Mouse (Mus musculus) fibroblast of lung, adult 2 months (primary cell): Measurements from ENCODE around the gene 9930104L06Rik.
"Not testable (repeated sequence)": the region's sequence is repeated elsewhere in the genome, so short reads cannot be mapped to it uniquely, and the experiment has no call there.

Experiments used
- DNase-seq: peaks from one replicate; pipeline ENCODE4 v3.0.0-alpha.2; 2011; ENCODE audit warnings: low read depth

9930104L06Rik gene

DNA sequence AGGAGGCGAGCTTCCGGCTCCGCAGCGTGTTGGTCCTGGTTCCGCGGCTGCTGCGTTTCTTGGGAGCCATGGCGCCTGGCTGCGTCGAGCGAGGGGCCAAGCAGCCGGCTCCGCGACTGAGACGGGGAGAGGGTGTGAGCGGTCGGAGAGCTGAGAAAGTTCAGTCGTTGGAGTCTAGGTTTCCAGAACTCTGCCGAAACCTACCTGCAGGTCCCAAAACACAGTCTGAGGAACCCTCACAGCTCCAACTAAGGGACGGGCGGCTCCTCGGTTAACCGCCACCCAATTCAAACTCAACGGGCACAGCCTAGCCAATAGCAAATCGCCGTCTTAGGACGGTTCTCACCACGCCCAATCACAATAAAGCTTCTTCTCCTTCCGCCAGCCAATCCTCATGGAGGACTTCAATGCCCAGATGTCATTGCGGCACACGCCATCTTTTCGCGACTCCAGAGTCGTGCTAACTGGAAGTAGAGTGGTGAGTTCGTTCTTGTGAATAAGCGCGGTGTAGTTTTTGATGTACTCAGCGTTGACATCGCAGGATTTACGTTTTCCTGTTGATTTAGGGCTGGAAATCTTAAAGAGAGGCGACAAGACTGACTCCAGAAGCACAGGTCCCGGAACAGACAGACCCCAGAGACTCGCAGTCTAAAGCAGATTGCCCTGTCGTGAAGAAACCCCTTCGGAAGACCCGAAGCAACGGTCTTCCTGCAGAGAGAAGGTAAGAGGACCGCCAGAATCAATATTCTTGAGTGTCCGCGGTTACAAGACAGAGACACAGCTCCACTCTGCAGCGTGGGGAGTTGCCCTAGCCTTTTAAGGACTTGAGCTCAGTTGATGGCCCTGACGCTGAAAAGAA is at the start of gene 9930104L06Rik:
9930104L06Rik (plus strand) TSS at position 436 of the 859 bp plus-strand sequence.
- peak; percentile 94 for DNase-seq

DNA sequence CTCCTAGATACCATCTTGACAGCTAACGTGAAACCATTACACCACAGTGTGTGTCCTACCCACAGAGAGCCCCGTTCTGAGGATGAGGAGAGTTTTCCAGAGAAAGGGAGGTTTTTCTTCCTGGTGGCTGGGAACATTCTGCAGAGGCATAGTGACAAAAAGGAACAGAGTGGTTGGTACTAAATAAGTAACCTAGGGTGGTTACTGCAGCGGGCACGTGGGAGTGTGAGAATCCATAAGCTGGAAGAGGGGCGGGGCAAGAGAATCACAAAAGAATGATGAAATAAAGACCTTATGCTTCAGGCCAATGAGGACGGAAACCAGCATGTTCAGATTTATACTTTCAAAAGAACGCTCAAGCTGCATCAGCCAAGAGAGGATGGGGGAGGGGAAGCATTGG is 48.1 kb upstream of the 9930104L06Rik start:
- no peak for DNase-seq

DNA sequence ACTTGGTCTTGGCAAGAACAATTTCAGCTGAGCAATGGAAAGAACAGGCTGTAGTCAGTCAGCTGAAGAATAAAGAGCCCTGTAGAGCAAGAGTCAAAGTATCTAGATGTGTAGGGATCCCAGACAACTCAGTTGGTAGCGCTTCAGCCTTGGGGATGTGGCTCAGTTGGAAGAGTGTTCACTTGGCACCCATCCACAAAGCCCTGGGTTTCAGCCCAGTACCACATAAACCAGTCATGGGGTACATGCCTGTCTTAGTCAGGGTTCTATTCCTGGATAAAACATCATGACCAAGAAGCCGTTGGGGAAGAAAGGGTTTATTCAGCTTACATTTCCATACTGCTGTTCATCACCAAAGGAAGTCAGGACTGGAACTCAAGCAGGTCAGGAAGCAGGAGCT is 46.9 kb upstream of the 9930104L06Rik start:
- DNase-seq = no peak

DNA sequence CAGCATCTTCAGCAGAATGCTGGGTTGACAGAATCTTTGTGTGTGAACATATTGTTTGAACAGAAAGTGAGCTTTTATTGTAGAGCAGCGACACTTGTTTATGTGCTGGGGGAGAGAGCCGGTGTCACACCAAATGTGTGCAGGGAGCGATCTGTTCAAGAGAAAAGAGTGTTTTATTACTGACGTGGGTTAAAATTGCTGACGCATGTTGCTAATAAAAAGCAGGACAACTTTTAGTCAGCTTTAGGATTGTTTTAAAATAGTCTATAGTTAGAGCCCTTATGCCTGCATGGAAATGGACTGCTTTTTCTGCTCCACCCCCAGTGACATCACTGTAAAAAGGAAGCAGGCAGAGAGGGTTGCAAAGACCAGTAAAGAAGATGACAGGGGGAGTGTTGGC is 46.0 kb upstream of the 9930104L06Rik start:
- DNase-seq = no peak

DNA sequence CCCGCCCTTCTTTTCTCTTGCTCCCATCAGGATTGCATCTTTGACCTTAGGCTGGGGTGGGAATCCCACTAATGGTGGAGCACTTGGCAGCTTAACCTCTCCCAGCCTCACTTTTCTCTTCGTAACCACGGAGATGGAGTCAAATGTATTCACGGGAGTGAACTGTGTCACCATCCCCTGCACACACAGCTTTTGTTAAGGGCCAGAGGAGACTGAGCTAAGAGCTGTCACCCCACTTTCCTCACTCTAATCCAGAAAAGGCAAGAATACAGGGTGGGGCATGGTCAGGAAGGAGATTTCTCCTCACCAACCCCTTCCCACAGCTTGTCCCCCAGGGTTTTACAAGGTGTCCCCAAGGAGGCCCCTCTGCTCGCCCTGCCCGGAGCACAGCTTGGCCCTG is 43.1 kb upstream of the 9930104L06Rik start:
- no peak for DNase-seq

DNA sequence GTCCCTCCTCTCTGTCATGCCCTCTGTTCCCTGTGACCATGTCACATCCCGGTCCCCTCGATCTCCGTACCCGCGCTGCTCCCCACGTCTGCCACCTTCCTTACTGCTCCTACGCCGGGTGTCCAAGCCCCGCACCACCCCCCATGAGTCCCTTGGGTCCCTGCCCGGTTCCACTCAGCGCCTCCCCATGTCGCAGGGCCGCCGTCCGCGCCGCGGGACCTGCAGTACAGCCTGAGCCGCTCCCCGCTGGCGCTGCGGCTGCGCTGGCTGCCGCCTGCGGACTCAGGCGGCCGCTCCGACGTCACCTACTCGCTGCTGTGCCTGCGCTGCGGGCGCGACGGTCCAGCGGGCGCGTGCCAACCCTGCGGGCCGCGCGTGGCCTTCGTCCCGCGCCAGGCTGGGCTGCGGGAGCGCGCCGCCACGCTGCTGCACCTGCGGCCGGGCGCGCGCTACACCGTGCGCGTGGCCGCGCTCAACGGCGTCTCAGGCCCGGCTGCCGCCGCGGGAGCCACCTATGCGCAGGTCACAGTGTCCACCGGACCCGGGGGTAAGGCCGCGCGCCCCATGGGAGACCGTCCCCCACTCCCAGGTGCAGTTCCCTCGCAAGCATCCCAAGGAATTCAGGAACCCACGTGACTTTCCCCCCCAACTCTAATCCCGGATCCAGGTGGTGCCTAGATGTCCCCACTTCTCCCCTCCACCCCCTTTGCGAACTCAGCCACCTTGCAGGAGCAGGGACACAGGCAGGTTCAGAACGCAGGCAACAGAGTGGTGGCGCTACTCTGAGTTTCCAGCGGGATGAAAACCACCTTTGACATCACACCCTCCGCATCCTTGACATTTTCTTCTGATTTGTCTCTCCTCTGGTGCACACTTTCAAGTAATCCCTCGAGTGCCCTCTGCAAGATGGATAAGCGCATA is 42.1 kb upstream of the 9930104L06Rik start:
- DNase-seq = no peak

DNA sequence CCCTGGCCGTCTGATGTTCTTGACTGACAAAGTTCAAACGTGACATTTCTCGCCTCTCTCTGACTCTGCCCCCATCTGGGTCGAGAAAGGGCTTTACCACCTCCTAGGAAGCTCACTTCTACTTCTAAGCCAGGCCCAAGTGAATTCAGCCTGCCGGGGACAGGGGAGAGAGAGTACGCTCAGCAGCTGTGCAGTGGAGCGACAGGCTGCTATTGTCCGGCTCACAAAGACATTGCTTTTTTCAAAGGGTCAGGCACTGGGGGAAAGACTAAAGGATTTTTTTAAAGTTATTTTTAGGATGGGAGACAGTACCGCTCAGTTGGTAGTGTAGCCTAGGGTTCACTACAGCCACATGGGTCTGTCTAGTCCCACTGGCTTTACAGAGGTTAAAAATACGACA is 38.4 kb upstream of the 9930104L06Rik start:
- no peak for DNase-seq

DNA sequence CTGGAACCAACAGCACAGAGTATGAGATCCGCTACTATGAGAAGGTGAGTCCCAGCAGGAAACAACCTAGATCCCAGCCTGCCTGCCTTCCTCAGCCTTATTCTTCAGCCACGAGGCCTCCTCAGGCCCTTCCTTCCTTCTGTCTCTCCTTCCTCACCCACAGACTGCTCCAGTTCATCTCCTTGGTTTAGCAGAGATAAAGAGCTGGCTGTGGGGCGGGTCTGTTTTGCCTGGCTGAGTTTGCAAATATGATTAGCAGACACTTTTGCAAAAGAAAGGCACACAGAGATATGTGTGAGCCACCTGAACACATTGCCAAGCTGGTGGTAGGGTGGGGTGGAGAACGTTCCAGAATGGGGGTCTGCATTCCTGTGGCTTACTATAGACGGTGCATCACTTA is 36.9 kb upstream of the 9930104L06Rik start:
- no peak for DNase-seq

DNA sequence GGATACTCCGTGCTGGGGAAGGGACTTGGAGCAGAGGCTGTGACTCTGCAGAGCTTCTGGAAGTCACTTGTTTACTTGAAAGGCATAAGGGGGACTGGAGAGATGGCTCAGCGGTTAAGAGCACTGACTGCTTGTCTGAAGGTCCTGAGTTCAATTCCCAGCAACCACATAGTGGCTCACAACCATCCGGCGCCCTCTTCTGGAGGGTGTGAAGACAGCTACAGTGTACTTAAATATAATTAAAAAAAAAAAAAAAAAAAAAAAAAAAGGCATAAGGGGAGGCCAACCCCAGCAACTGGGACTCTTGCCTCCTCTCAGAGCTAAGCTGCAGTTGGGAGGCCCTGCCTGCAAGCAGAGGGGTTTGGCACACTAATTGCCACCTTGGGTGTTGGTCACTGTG is 31.4 kb upstream of the 9930104L06Rik start:
- DNase-seq = no peak

DNA sequence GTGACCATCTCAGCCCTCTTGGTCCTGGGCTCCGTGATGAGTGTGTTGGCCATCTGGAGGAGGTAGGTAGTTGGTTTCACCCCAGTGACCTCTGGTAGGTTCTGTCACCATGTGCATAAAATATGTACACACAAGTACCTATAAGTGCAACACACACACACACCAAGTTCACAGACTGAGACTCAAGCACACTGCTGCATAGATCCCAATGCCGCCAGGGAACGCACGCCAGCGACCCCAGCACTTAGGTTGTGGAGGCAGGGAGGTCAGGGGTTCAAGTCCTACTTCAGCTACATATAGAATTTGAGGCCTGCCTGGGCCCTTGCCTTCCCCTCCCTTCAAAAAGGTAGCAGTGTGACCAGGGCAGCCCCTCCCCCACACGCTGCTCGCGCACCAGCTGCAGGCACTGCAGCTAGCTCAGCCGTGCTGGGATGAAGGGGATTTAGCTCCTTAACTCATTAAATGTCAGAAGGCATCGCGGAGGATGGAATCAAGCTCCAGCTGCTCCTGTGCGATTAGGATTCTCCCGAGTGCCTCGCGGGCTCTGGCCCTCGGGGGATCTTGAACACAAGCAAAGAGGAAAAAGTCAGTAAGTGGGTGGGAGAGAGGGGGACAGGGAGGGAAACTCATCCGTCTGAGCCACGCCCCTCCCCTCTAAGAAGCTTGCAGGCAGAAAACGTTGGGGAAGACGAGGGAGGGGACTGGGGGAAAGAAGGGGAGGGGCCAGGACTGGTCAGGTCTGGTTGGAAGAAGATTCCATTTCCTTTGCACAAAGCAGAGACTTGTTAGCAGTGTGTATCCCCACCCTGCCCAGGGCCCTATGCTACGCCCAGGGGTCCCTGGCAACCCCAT is 30.7 kb upstream of the 9930104L06Rik start:
- DNase-seq = no peak

DNA sequence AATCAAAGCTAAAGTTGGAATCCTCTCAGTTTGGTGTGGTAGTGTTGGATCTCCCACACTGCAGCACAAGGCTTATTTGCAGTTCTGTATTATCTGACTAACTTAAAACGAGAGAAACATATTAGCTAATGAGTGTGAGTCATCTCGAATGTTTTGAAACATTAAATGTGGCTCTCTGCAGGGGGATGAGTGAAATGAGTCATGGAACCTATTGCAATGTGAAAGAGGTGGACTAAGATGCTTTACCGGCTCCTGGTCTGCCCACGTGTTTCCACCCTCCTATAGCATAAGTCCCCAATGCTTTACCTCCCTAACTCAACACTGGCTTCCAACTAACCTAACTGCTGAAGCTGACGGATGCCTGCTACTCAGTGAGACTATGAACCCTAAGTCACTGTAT is 8.7 kb upstream of the 9930104L06Rik start:
- DNase-seq = no peak

DNA sequence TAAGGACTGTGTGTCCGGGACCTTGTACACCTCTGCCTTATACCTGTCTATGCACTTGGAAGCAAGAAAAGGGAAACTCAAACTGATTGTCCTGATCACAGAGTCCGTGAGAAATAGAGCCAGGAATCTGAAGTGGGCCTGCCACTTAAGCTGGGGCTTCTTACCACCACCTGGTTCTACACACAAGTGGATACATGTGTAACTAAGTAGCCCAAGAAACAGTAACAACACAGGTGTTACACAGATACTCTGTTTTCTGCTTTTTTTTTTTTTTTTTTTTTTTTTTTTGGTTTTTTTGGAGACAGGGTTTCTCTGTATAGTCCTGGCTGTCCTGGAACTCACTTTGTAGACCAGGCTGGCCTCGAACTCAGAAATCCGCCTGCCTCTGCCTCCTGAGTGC is 2.4 kb downstream of the 9930104L06Rik start, which contains the start of gene Cdca8:
Cdca8 (minus strand) TSS at position 101 of the 400 bp plus-strand sequence.
- DNase-seq = not testable (repeated sequence)

DNA sequence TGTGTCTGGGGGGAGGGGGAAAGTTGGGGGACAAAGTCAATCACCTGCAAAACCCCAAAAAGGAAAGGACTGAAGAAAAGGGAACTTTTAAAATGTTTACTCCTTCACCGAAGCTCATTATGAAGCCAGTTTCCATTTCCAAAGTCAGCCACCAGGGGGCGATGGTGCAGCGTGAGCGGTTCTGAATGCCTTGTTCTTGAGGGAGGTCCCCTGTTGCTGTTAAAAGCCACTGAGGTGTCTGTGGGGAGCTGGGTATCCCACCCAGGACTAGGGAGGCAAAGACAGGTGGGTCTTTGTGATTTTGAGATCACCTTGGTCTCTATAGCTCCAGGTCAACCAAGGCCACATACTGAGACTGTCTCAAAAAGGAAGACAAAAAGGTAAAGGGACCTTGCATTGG is 6.2 kb downstream of the 9930104L06Rik start:
- peak; percentile 33 for DNase-seq

DNA sequence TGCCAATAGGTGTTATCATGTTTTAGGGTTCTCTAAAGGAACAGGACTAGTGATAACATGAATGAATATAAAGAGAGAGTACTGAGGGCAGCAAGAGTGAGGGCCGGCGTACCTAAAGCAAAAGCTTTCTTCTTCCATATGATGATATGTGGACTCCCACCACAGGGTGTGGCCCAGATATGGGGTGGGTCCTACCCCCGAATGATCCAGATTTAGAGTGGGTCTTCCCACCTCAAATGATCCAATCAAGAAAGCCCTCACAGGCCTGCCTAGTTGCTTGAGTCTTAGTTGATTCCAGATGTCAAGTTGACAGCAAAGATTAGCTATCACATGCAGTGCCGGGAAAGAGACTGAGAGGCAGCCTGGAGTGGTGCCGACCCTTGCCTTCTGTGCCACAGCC is 6.9 kb downstream of the 9930104L06Rik start:
- DNase-seq = no peak

DNA sequence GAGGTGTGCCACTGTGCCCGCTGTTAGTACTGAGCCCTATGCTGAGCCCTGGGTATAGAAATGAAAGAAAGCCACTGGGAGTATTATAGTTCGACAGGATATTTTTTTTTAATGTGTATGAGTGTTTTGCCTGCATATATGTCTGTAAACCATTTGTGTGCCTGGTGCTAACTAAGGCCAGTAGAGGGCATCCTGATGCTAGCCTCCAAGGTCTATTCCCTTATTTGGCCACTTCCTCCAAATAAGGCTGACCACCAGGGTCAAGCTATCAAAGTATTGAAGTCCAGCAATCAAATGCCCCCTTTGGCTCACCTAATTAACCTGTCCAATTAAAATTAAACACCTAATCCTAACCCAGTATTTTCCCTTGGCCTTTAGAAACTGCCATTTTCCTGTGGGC is 8.1 kb downstream of the 9930104L06Rik start:
- no peak for DNase-seq

DNA sequence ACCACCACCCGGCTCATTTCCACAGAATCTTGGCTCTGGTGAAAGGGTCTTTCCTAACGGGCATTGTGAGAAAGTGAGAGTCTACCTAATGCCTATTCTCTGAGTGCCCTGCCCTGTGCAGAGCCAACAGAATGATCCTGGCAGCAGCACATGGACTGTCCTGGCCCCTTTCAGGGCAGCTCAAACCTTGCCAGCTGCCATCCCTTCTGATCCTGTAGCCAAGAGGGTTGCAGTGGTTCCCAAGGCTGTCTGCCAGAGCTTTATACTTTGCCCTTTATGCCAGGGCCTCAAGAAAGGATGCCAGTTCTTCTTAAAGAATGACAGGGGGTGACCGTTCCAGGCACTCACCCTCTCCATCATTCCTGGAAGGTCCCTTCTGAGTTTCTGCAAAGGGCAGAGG is 12.6 kb downstream of the 9930104L06Rik start:
- no peak for DNase-seq

DNA sequence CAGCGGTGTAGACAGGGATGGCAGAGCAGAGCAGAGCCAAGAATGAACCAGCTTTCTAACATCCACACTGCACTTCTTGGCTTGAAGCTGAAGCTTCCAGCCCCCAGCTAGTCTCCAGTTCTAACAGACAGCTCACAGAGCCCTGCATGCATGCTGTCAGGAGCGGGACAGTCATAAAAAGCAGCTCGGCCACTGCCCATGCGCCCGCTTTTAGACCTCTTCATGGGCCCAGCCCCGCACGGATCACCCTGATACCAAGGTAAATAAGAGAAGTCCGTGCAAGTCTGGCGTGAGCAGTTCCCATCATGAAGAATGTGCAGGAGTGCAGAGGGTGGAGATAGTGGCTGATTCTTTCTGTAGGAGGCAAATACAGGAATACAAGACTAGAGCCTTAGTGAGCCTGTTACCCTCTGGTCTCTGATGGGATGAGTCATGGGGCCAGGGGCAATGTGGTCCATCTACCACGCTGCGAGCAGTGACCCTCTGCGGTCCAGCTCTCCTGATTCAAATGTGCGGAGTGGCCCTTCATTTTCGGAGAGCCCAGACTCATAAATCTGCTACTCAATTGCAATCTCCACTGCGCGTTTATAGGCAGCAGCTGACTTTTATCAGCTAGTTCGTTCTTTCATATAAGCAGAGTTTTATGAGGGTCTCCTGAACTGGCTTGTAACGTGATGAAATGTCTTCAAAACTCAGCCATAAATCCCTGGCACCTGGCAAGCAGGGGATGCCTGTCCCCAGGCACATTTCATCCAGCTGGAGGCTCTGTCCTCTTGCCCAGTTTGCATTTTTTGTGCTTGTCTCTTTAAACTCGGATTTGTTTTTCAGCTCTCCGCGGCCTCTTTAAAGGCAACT is 13.6 kb downstream of the 9930104L06Rik start:
- DNase-seq = no peak

DNA sequence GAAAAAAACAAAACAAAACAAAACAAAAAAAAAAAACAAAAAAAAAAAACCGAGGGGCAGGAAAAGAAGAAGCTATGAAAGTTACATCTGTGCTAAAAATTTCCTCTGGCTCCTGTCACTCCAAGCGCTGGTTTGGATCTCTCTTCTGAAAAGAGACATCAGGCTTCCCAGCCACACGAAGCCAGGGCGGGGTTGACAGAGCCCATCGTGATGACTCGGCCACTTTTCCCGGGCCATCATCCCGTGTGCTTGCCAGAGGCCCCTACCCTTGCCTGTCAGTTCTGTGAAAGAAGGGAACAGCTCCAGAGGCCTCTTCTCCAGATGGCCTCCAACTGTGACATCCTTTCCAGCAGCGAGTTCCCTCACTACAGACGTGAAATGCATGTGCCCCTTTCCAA is 14.2 kb downstream of the 9930104L06Rik start:
- no peak for DNase-seq

DNA sequence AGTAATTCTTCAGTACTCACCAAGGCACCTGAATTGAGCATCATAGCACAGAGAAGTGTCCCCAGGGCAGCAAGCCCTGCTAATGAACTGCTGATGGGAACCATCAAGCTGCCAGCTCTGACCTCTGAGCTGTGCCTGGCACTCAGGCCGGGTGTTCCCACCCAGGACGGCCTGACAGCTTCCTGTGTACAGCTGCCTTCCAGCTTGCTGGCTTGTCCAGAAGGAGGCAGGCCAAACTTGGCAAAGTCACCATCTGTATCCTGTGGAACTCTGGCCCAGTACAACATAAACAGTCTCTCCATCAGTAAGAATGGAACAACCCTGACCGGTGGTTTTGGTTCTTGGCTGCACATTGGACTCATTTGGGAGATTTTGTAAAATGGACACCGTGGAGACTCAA is 16.7 kb downstream of the 9930104L06Rik start:
- DNase-seq = peak; percentile 56

DNA sequence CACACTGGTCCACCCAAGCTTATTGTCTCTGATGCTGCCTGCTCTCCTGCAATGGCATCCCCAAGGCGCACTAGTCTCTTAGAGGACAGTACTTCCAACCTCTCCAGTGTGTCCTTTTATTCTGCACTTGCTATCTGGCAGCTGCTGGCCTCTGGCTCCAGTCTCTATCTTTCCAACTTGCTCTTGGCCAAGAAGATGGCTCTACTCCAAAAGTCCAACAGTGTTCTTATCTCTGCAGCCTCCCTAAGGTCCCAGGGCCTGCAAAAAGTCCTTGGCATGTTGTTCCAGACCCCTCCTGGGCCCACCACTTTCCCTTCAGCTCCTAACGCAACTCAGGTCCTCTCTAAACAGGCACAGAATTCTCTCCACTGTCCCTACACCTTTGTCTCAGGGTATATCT is 20.4 kb downstream of the 9930104L06Rik start:
- no peak for DNase-seq

DNA sequence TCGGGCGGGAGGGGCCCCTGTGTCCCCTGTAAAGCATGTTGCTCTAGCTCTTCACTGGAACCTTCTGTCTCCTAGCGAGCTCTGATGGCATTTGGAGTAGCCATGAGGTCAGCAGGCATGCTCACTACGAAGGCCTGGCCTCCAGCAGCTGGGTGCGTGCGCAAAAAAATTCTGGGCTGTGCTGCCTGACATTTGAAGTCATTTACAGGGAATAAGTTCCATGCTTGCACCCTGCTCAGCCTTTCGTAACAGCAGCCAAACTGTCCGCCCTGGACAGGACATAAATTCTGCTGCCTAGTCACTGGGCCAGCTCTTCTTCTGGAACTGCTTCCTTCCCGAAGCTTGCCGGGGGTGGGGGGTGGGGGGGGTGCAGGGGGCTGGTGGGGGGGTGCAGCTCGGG is 22.2 kb downstream of the 9930104L06Rik start:
- DNase-seq = no peak
